Comparison of ENCODE assay signal across 10 mouse cellular contexts in genomic region chr1:193418656-193419055, GRCm38 (mm10). TPM values are rescaled to one million over a fixed set of nuclear protein-coding genes. Genes with fewer than 3 reads are reported as not detected.
A peak's percentile ranks its signal among the peaks of the same experiment; 100 is the strongest.
DNase-seq lines count a peak whose midpoint lies in the region; ATAC-seq and TF ChIP-seq lines count a peak whose summit lies in the region.
"Had no signal": no experiment of that assay in that cellular context is flagged by ENCODE, and none has a peak within 500 bp of the region (broad histone marks: within the 10 kb centered on the region; RNA-seq: fewer than 3 reads in every experiment).

No protein-coding gene starts in this region.

- 43% methylated on average over 5 of the region's 5 CpGs for WGBS in kidney, postnatal 0 days
- WGBS in kidney, embryonic 14.5 days: 40% methylated on average over 5 of the region's 5 CpGs
- 34% methylated on average over 5 of the region's 5 CpGs for WGBS in heart, embryonic 11.5 days (ENCODE audit: insufficient replicate concordance)
- WGBS in limb, embryonic 14.5 days: 69% methylated on average over 5 of the region's 5 CpGs

- H3K27ac ChIP-seq in kidney, postnatal 0 days: 0 out of 2 replicates have a peak overlapping the region, but pooled peaks have one; percentile 15
- no peak overlapping the region for H3K27ac ChIP-seq in kidney, embryonic 14.5 days (ENCODE audit: low read depth, low read length)
- no peak overlapping the region for H3K27ac ChIP-seq in heart, embryonic 11.5 days (ENCODE audit: low read depth, low read length)
- no peak overlapping the region for H3K27ac ChIP-seq in limb, embryonic 14.5 days (replicated peaks; ENCODE audit: low read depth, low read length)
- H3K27ac ChIP-seq: hindbrain, postnatal 0 days had no signal

- H3K4me3 ChIP-seq in kidney, postnatal 0 days (replicated peaks; ENCODE audit: low read depth, low read length): no peak overlapping the region
- H3K4me3 ChIP-seq in kidney, embryonic 14.5 days (ENCODE audit: low read length): no peak overlapping the region
- H3K4me3 ChIP-seq in heart, embryonic 11.5 days (ENCODE audit: low read depth, low read length): no peak overlapping the region
- no peak overlapping the region for H3K4me3 ChIP-seq in limb, embryonic 14.5 days (replicated peaks; ENCODE audit: low read length)

- TF ChIP-seq CTCF in kidney, postnatal 0 days (IDR thresholded peaks at IDR 0.05; ENCODE audit: low read depth): no peak

- peaks cover 12% of the 10 kb centered on the region; the same call in 1 of the 2 replicates for H3K4me1 ChIP-seq in kidney, postnatal 0 days (replicated peaks; ENCODE audit: insufficient read depth, low read length)
- peaks cover 12% of the 10 kb centered on the region for H3K4me1 ChIP-seq in kidney, embryonic 14.5 days (ENCODE audit: control insufficient read depth, insufficient read depth, low read length)
- peaks cover 15% of the 10 kb centered on the region for H3K4me1 ChIP-seq in heart, embryonic 11.5 days (ENCODE audit: control insufficient read depth, insufficient read depth, low read length)
- peaks cover 9% of the 10 kb centered on the region for H3K4me1 ChIP-seq in limb, embryonic 14.5 days (ENCODE audit: control insufficient read depth, insufficient read depth, low read length)

- DNase-seq in kidney, postnatal 0 days (ENCODE audit: low spot score): peak; percentile 67
- peak; percentile 12 for DNase-seq in adrenal gland, postnatal 10 days
- DNase-seq in limb, embryonic 14.5 days (ENCODE audit: low spot score): no peak
- DNase-seq in left cerebral cortex, adult 9 months (ENCODE audit: low spot score in 2 of 2): no peak
- DNase-seq in testis, postnatal 10 days (ENCODE audit: low spot score): no peak
- DNase-seq: forebrain, postnatal 0 days had no signal

- no peak overlapping the region for H3K4me2 ChIP-seq in kidney, postnatal 0 days (ENCODE audit: low read length)
- H3K4me2 ChIP-seq in kidney, embryonic 14.5 days (replicated peaks; ENCODE audit: low read depth, low read length): no peak overlapping the region
- H3K4me2 ChIP-seq in heart, embryonic 11.5 days: no peak overlapping the region
- no peak overlapping the region for H3K4me2 ChIP-seq in limb, embryonic 14.5 days (replicated peaks; ENCODE audit: low read depth, low read length, severe bottlenecking)

- no peaks in the 10 kb centered on the region for H3K36me3 ChIP-seq in kidney, postnatal 0 days (ENCODE audit: insufficient read depth, low read length)
- H3K36me3 ChIP-seq in kidney, embryonic 14.5 days (ENCODE audit: control insufficient read depth, insufficient read depth, low read length): no peaks in the 10 kb centered on the region
- no peaks in the 10 kb centered on the region for H3K36me3 ChIP-seq in heart, embryonic 11.5 days (ENCODE audit: control insufficient read depth, insufficient read depth, low read length)
- no peaks in the 10 kb centered on the region for H3K36me3 ChIP-seq in limb, embryonic 14.5 days (ENCODE audit: control insufficient read depth, insufficient read depth, low read length)

- TF ChIP-seq POLR2A in limb, embryonic 14.5 days (IDR thresholded peaks at IDR 0.05; ENCODE audit: borderline replicate concordance, extremely low read depth, insufficient read depth, insufficient read length): no peak

- H3K9ac ChIP-seq in kidney, postnatal 0 days (ENCODE audit: low read depth, low read length): no peak overlapping the region
- H3K9ac ChIP-seq in kidney, embryonic 14.5 days (ENCODE audit: low read depth, low read length): no peak overlapping the region
- H3K9ac ChIP-seq in heart, embryonic 11.5 days (ENCODE audit: low read depth, low read length): peak overlapping the region; percentile 18; the same call in 1 of the 2 replicates
- 0 out of 2 replicates have a peak overlapping the region, but pooled peaks have one; percentile 25 for H3K9ac ChIP-seq in limb, embryonic 14.5 days (ENCODE audit: low read depth, low read length, severe bottlenecking)
- H3K9ac ChIP-seq: forebrain, postnatal 0 days had no signal

- H3K9me3 ChIP-seq in kidney, postnatal 0 days (replicated peaks; ENCODE audit: low read length): no peaks in the 10 kb centered on the region
- H3K9me3 ChIP-seq in kidney, embryonic 14.5 days (ENCODE audit: control insufficient read depth, low read length): no peaks in the 10 kb centered on the region
- no peaks in the 10 kb centered on the region for H3K9me3 ChIP-seq in heart, embryonic 11.5 days (replicated peaks; ENCODE audit: control insufficient read depth, low read length)
- no peaks in the 10 kb centered on the region for H3K9me3 ChIP-seq in limb, embryonic 14.5 days (ENCODE audit: control insufficient read depth, low read length)

- H3K27me3 ChIP-seq in kidney, postnatal 0 days (ENCODE audit: insufficient read depth, low read length): no peaks in the 10 kb centered on the region
- peaks cover 3% of the 10 kb centered on the region; the same call in 1 of the 2 replicates for H3K27me3 ChIP-seq in kidney, embryonic 14.5 days (ENCODE audit: control insufficient read depth, insufficient read depth, low read length)
- no peaks in the 10 kb centered on the region for H3K27me3 ChIP-seq in heart, embryonic 11.5 days (ENCODE audit: control insufficient read depth, insufficient read depth, low read length)
- no peaks in the 10 kb centered on the region for H3K27me3 ChIP-seq in limb, embryonic 14.5 days (ENCODE audit: control insufficient read depth, insufficient read depth, low read length)

- no peak for ATAC-seq in kidney, postnatal 0 days (replicated peaks; ENCODE audit: low FRiP score, low read depth)
- ATAC-seq in kidney, embryonic 14.5 days (ENCODE audit: low FRiP score, low TSS enrichment): no peak
- ATAC-seq in heart, embryonic 11.5 days (replicated peaks; ENCODE audit: insufficient number of reproducible peaks, low FRiP score, low TSS enrichment): no peak
- ATAC-seq in limb, embryonic 14.5 days (ENCODE audit: low FRiP score, low read depth): no peak
- ATAC-seq: forebrain, postnatal 0 days; hindbrain, postnatal 0 days had no signal

RNA-seq across cellular contexts. Expression of gene Camk1g, which starts 48.6 kb away (rescaled TPM):
- 6.8 and 8.5 TPM in 2 replicates for polyA plus RNA-seq in kidney, postnatal 0 days (2015; fragmentation: Nextera tagmentation; extraction: Ambion mirVana)
- polyA plus RNA-seq in kidney, embryonic 14.5 days (2014; fragmentation: Nextera tagmentation; extraction: Ambion mirVana): 10.2 and 13.4 TPM in 2 replicates
- 1 to 10 TPM in 1 of 2 experiments, under 1 TPM in 1; 0.69 to 1.0 TPM for total RNA-seq in adrenal gland, postnatal 10 days (2021)
- 7.2 and 8.1 TPM in 2 replicates for polyA plus RNA-seq in heart, embryonic 11.5 days (2014; fragmentation: Nextera tagmentation; extraction: Ambion mirVana)
- 9.8 and 12.6 TPM in 2 replicates for polyA plus RNA-seq in limb, embryonic 14.5 days (2012; rRNA removed)
- polyA plus RNA-seq in limb, embryonic 14.5 days (2014; fragmentation: Nextera tagmentation; extraction: Ambion mirVana): 9.1 and 11.8 TPM in 2 replicates
- total RNA-seq: neutrophil, adult 5-6 weeks had no signal

Comparison
In these comparisons a context has a peak if more than half of its experiments do, and no peak if none do; other contexts are left out.
1. DNase-seq: peak in kidney, postnatal 0 days (single experiment) and adrenal gland, postnatal 10 days (single experiment); none in limb, embryonic 14.5 days (single experiment), left cerebral cortex, adult 9 months (0 of 2) and testis, postnatal 10 days (single experiment).
2. H3K9ac ChIP-seq: peak in heart, embryonic 11.5 days (single experiment) and limb, embryonic 14.5 days (single experiment); none in kidney, postnatal 0 days (single experiment) and kidney, embryonic 14.5 days (single experiment).